Mouse (Mus musculus) thymus, postnatal 0 days (tissue): Measurements from ENCODE around the gene Hps5. TPM values are rescaled to one million over a fixed set of nuclear protein-coding genes. Genes with fewer than 3 reads are reported as not detected.
"Not testable (repeated sequence)": the region's sequence is repeated elsewhere in the genome, so short reads cannot be mapped to it uniquely, and the experiment has no call there.

Experiments used
- DNase-seq: peaks from one replicate; pipeline ENCODE4 v3.0.0-alpha.2; 2015; ENCODE audit warnings: low spot score
- polyA plus RNA-seq: library from polyadenylated mRNA; unstranded; fragments of >200 nt; fragmentation: Nextera tagmentation; extraction: Ambion mirVana; gene quantifications from 2 replicates; pipeline ENCODE4 v1.2.1, GENCODE M21; 2015

The Hps5 gene
- polyA plus RNA-seq, 1 experiment from 2014 or later, result 16.8 TPM

- DNase-seq, result no peak
Measured at GRCm38 (mm10) chr7:46827803-46828184, 31.9 kb upstream of the Hps5 start.

- DNase-seq, result no peak
Measured at GRCm38 (mm10) chr7:46827046-46827802, 31.4 kb upstream of the Hps5 start.

- DNase-seq, result not testable (repeated sequence)
Measured at GRCm38 (mm10) chr7:46820876-46821632, 25.2 kb upstream of the Hps5 start.

GRCm38 (mm10) chr7:46814012-46814411, 18.1 kb upstream of the Hps5 start:
- DNase-seq, result no peak

GRCm38 (mm10) chr7:46810325-46810724, 14.5 kb upstream of the Hps5 start:
- DNase-seq, result no peak

GRCm38 (mm10) chr7:46796779-46797178, 915 bp upstream of the Hps5 start:
- no peak for DNase-seq

GRCm38 (mm10) chr7:46796206-46796679, 379 bp upstream of the Hps5 start:
- no peak for DNase-seq

- DNase-seq, result no peak
Measured at GRCm38 (mm10) chr7:46793871-46794270, 2.0 kb downstream of the Hps5 start.

- DNase-seq, result no peak
Measured at GRCm38 (mm10) chr7:46789177-46789849, 6.6 kb downstream of the Hps5 start.

GRCm38 (mm10) chr7:46770706-46771105, 25.2 kb downstream of the Hps5 start:
- peak; percentile 67 for DNase-seq

- DNase-seq, result no peak
Measured at GRCm38 (mm10) chr7:46768451-46768850, 27.4 kb downstream of the Hps5 start.

GRCm38 (mm10) chr7:46767371-46767770, 28.5 kb downstream of the Hps5 start:
- no peak for DNase-seq

GRCm38 (mm10) chr7:46764672-46765071, 31.2 kb downstream of the Hps5 start:
- DNase-seq, result no peak

- no peak for DNase-seq
Measured at GRCm38 (mm10) chr7:46762601-46763000, 33.3 kb downstream of the Hps5 start.

GRCm38 (mm10) chr7:46761049-46761795, 34.6 kb downstream of the Hps5 start:
- DNase-seq, result no peak

- DNase-seq, result no peak
Measured at GRCm38 (mm10) chr7:46751490-46751889, 44.4 kb downstream of the Hps5 start, which contains the start of gene Saa2. Gene Saa2 (plus strand): TSS chr7:46751790.

- DNase-seq, result no peak
Measured at GRCm38 (mm10) chr7:46748459-46748858, 47.4 kb downstream of the Hps5 start.

GRCm38 (mm10) chr7:46746381-46746780, 49.5 kb downstream of the Hps5 start:
- no peak for DNase-seq

GRCm38 (mm10) chr7:46745816-46746215, 50.0 kb downstream of the Hps5 start:
- no peak for DNase-seq

- not testable (repeated sequence) for DNase-seq
Measured at GRCm38 (mm10) chr7:46742880-46743279, 53.0 kb downstream of the Hps5 start, which contains the start of gene Saa1. Gene Saa1 (minus strand): TSS chr7:46742980.

GRCm38 (mm10) chr7:46740041-46740440, 55.8 kb downstream of the Hps5 start:
- DNase-seq, result not testable (repeated sequence)
